Mouse (Mus musculus): ENCODE measurements around the gene Rgmb. TPM values are rescaled to one million over a fixed set of nuclear protein-coding genes. Genes with fewer than 3 reads are reported as not detected.

The Rgmb gene
- 60.8 TPM for polyA plus RNA-seq (2014; fragmentation: Illumina TruSeq; extraction: RNeasy Lipid Tissue Mini Kit (QIAGEN cat#74804); ENCODE audit: low read depth, low replicate concordance)

GRCm38 (mm10) chr17:15830766-15831644 is at the start of gene Rgmb:
TSS of gene Rgmb (minus strand) at chr17:15831039.

Other genes with a start within 250 kb of the Rgmb start
- 63.8 TPM for gene Chd1, start 126.1 kb downstream of the Rgmb start, polyA plus RNA-seq (2014; fragmentation: Illumina TruSeq; extraction: RNeasy Lipid Tissue Mini Kit (QIAGEN cat#74804); ENCODE audit: low read depth, low replicate concordance)

Measured in sigmoid colon, adult 10 weeks (tissue).